Mouse (Mus musculus) monocyte, adult 5-6 weeks (primary cell): ENCODE results near the gene Crb1. TPM values are rescaled to one million over a fixed set of nuclear protein-coding genes. Genes with fewer than 3 reads are reported as not detected.

ENCODE experiments used
- ATAC-seq: fragments of 153-309, 156-312 bp; replicated peaks from 2 replicates; pipeline ENCODE4 v1.8.0; 2017; ENCODE audit warnings: mild to moderate bottlenecking; ENCODE audit not compliant: low TSS enrichment, insufficient number of reproducible peaks, severe bottlenecking, poor library complexity, low FRiP score
- total RNA-seq: library from RNA; stranded (forward); fragments of 200-1000, 200-491, 200-594 nt; gene quantifications from 3 replicates; pipeline ENCODE4 v1.2.3, GENCODE M21; 2017

The Crb1 gene
- total RNA-seq, 1 experiment from 2014 or later: not detected

DNA sequence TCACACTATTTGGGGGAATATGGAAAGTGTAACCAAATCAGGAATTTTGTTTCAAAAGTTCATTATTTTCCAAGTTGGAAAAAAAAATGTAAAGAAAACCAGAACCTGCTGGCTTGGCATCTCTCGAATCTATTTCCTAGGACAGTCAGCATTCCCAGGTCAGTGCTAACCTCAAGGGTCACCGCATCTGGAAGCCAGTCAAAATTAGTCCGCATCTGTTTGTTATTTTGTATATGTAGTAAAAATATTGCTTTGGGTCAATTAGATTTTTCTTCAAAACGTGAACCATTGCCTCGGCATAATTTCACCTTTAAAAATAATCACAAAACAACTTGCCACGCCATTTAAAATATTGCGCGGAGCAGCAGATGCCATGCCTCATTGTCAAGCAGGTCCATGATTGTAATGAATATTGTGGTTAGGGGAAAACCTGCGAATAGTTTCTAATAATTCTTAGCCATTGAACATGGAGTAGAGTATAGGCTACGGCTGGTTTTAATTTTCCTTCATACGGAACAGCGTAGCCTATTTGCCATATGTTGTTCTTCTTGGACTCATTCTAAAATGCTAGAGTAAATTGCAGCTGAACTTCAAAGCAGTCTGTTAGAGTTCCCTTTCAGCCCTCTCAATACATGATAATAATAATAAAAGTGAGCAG is 130.0 kb downstream of the Crb1 start:
- no peak for ATAC-seq

DNA sequence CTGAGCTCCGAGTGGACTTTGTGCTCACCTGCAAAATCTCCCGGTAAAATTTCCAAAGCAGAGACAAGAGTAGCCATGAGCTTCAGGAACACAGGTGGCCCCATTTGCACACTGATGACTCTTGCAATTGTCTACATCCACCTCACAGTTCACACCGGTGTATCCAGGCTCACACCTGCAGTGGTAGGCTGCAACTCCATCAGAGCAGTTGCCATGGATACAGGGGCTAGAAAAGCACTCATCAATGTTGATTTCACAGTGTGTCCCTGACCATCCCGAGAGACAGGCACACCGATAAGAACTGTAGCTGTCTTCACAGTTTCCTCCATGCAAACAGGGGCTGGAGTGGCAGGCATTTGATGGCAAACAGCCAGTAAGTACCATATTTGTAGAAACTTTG is 140.1 kb downstream of the Crb1 start:
- ATAC-seq: no peak

DNA sequence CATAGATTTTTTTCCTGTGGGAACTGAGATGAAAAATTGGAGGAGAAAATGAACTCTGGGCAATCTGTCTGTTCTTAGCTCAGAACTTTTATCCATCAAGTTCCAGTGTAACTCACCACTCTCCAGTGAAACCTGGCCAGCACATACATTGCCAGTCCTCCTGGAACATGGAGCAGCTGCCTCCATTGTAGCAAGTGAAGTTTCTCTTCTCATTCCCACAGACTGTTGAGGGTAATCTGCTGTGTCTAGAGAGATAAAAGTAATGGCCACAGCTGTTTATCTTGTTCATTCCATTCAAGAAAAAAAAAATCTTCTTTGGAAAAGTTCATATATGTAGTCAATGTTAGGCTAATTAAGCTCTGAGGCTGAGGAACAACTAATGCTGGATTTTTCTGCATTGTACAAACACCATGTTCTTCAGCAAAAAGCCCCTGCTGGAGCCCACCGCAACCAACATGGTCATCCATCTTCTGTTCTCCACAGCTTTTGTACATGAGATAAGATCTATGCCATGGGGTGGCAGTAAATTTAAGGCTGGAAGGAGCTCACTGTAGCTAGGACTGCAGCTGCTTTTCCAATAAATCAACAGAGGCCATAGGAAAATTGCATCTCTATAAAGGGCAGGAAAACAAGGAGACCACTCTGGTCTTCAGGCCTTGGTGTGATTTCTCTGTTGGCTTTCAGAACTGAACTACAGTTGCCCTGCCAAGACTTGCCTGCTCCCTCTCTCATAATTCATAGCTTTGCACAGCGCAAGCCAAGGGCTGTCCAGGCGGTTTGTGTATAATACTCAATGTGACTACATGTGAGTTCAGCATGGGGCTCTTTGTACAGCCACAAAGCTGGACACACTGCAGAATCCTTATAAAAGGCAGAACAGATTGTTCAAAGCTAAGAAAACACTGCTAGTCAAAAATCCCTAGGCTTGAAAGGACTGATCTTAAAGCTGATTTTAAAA is 142.0 kb downstream of the Crb1 start:
- no peak for ATAC-seq

DNA sequence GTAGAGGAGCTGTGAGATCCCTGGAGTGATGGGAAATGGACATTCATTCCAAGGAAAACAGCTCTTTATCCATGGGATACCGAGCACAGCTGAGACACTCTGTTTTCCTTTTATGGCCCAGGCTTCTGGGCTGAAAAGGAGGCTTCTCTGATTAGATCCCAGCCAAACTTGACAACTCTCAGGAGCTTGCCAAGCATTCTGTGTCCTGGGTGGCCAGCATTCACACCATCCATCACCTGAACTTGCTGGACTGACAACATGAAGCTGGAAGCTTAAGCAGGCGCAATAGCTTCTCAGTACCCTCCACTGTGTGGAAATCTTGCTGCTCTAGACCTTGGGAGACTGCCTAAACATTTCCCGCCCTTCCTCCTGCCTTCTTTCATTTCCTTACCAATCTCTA is 144.3 kb downstream of the Crb1 start:
- no peak for ATAC-seq

DNA sequence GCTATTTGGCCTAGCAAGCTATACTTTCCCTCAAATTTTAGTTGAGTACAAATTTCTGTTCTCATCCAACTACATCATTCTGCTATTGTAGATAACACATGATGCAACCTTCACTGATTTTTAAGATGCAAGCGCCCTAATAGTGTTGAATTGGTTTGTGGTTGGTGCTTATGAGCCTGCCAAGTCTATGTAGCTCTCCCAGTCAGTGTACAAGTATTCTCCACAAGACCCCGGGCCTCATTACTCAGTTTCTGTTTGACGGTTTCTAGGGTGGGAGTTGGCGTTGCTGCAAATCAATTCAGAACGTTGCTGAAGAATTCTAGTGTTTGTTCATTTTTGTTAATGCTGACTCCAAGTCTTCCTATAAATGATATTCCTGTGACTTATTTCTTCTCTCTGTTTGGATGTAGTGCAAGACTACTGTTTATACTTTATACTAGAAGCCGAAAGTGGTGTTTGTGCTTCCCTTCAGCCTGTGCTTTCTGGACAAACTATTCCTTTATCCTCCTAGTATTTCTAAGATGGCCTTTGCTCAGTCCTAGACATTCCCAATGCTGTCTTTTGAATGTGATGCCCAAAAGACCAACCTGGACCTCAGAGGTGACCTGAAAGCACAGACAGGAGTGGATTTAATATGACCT is 152.5 kb downstream of the Crb1 start:
- ATAC-seq: no peak

DNA sequence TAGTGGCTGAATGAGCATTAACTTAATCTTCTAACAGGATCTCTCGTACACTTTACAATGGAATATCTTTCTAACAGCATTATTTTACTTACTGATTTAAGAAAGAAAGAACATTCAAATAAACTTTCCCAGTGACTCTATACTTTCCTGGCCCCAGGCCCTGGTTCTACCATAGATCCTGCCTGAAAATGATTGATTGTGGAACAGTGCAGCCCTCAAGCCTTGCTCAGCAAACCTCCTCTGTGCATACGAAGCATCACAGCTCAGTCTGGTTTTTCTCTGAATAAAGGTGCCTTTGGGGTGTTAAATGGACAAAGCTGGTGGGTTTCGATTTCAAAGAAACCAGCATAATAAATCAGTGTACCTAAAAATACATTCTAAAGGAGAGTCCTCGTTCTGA is 153.1 kb downstream of the Crb1 start:
- no peak for ATAC-seq

DNA sequence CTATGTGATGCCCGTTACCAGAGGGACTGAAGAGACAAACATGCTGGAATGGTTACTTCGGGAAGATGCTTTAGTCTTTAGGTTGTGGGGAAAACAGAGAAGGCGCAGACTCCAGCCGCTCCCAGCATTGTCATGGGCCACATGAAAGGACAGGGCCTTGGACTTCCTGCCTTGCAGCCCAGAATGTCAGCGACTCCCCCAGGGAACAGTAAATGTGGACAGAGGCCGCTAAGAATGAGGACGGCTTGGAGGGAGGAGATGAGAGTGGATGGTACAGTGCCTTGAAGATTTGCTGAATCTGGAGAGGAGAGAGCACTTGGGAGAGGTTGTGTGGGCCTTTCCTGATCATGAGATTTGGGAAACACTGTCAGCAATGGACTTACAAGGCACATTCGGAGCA is 161.6 kb downstream of the Crb1 start:
- ATAC-seq: no peak

DNA sequence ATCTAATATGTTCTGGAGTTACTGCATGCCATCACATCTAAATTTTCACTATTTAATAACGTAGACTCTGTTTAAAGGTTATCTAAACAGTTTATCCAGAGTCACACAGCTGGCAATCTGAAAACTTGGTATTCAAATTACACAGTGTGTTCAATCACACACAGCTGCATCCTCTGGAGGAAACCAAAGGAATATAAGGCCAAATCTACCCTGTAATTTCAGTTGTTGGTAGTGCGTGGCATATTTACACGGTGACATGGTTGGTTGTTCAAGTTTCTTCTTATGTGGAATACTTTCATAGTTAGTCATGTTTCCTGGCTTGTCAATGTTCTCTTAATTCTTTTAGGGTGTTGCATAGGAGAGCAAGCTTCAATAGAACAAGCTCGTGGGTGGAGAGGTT is 166.4 kb downstream of the Crb1 start:
- ATAC-seq: no peak

DNA sequence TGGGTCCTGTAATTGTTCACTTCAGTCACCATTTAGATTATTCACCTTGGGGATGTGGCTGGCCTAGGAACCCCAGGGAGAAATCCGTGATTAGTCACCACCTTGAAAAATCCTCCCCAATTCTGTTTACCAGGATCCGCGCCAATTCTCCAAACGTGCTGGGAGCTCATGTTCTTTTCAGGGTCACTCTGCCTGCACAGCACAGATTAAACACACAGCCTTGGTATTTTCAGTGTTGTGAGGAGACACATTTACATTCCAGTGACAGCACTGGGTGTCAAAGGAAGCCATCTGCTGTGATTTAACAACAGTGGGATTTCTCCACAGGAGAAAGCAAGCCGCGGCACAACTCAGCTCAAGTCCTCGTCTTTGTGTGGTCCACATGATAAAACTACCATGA is 167.1 kb downstream of the Crb1 start:
- ATAC-seq: no peak

DNA sequence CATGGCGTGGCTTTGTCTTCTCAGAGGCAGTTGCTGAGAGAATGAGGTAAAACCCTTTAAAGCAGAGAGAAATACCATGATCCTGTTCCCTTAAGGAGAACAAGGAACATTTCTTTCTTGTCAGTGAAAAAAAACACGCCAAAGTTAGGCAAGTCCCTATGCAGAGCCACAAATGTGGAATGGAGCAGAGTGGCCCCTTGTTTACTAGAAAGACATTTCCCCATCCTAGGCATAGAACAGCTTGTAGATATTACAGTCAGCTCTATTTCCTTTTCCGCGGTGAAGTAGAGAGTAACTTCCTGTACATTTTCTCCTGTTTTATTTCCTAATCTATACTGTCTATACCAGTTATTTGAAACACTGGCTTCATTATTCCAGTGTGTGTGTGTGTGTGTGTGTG is 170.6 kb downstream of the Crb1 start:
- ATAC-seq: no peak

DNA sequence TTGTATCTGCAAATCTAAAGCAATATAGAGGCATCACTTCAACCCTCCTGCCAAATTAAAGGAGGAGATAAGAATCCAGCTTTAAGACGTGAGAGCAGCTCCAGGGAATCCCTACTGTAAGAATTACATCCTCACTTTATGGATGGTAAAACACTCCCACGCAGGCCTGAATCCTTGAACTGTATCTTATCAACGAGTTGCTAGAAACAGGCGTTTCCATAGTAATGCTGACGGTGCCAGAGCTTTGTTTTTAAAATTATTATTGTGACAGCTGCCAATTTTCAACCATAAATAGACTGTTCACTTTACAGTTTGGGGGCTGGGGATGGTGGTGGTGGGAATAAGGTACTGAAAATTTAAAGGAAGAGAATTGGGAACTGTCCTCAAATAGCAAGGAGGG is 173.9 kb downstream of the Crb1 start:
- no peak for ATAC-seq

DNA sequence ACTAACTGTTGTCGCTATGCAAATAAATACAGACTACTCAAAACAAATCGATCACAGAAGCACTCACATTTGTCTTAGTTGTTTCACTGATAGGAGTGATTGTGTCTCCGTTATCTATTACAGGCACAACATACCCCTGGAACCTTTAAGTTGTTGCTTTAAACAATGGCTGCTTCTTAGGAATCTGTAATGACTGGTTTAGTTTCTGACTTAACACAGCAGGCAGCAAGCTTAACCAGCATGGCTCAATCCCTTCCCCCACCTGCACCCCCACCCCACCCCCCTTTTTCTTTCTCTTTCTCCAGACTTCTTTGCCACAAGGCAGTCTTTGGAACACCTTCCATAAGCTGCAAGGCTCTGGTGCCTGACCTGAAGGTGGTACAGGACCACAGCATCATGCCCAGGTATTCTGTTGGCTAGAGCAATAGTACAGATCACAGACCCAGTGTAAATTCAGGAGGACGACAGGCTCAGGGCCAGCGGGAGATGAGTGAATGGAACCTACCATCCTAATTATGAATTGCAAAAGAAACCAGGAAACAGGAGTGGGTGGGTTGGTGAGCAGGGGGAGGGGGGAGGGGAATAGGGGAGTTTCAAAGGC is 182.4 kb downstream of the Crb1 start:
- ATAC-seq: no peak

DNA sequence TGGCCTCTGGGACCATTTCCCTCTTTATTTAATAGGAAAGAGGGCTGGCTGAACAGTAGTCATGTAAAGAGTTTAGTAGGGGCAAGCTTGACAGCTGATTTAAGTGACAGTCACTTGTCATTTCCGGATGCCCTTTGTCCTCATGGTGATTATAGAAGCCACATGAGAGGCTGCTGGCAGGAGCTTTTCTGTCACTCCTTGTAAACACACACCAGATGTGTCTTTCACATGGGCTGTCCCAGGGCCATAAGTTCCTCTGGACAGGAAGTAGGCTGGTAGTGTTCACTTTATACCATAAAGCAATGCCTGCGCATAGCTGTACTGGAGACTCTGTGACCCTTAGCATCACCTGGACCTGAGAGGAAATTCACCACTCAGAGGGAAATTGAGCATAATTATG is 182.9 kb downstream of the Crb1 start:
- no peak for ATAC-seq

DNA sequence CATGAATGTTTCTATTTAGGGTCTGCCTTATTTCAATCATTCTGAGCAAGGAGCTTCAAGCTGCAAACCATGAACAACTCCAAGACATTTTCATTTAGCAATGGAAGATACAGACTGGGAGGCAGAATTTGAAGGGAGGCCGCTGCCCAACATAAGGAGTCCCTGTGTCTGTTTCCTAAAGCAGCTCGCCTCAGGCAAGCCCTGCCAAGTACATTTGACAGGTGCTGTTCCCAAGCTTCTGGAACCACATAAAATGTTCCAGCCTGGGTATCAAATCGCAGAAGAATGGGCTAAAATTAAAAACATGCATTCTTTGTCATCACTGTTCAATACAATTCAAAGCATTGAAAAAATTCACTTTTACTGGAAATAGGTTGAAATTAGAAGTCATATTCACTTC is 184.3 kb downstream of the Crb1 start:
- ATAC-seq: no peak

DNA sequence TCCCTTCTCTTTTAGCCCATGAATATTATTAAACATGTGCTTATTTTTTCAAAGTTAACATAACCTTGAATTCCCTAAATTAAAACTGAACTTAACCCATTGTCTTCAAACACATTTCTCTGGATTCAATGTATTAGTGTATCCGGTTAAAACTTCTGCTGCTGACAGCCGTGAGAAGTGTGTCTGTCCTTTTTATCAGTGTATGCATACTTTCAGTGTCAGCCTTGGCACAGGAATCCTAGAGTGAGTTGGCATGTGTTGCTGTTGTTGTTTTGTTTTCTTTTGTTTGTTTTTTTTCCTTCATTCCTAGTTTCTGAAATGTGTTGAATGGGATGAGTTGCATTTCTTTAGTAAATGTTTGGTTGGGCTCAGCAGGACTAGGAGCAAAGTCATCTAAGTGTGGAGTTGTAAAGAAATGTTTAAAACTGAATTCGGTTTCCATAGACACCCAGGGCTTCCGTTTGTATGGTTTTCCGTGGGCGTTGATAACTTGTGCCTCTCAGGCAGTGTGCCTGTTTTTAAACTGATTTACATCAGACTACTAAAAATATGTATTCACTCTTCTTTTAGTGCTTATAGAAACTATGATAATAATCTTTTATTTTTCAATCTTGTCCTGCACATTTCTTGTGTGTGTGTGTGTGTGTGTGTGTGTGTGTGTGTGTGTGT is 196.3 kb downstream of the Crb1 start:
- no peak for ATAC-seq

DNA sequence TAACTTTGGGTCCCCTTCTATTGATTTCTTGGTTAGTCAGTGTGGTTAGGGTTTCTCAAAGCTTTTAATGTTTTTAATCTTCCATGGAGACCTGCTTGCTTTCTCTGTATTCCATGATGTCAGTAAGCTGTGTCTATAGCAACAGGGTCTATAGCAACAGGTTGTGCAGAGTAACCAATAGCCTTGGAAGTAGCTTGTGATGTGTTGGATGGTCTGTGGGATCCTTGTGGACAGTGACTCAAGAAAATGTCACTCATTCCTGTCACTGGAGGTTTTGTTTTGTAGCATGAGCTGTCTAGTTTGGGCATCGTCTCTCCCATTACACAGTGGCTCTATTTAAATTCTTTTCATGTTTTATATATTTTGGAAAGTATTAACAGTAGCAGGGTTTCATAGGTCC is 197.2 kb downstream of the Crb1 start:
- no peak for ATAC-seq

DNA sequence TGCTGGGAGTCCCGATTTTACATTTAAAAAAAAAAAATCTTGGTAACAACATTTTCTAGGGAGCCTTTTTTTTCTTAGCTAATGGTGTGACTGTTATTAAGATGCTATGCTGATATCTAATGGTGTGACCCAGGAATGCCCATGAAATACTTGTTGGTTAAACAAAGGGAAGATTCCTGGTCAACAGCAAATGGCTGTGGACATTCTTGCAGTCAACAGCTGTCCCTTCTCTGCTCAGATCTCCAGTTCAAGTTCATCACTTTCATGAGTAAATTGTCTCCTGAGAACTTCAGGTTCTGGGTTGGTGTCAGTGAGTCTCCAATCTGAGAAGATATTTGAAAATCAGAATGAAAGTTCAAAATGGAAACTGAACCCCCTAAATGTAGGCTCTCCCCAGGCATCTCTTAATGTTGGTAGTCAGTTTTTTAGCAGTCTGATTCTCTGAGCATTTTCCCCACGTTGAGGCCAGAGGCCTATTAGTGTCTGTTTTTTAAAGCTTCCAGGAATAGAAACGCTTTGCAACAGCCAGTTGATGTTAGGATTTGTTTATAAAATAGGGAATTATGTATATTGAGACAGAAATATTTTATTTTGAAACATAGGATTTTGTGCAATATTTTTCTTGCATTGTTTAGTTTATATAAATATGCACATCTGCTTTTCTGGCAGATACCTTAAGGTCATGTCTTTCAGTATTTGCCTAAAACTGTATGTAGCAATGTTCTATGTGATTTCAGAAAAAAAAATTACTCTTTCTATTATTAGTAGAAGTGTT is 202.7 kb downstream of the Crb1 start:
- ATAC-seq: no peak

DNA sequence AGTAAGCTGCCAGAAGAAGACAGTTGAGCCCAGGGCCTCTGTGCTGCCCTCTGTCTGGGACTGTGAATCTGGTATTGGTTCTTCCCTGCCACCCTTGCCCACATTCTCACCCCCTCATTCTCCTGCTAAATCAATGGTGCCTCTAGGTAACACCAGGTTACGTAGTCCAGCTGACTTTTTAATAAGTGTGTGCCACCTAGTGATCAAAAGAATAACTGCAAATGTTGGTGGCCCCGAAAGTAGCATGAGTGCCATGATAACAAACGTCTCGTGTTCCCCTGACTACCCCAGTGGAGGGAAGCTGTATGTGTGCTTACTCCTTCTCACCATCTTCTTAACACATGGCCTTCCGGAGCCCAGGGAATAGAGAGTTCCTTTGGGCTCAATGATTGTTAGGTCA is 214.1 kb downstream of the Crb1 start:
- no peak; the same call in 1 of the 2 replicates for ATAC-seq
